In genomic region chr13:30548835-30549234, GRCm38 (mm10) we compare ENCODE assay signal across 9 mouse cellular contexts. TPM values are rescaled to one million over a fixed set of nuclear protein-coding genes. Genes with fewer than 3 reads are reported as not detected.
DNase-seq lines count a peak whose midpoint lies in the region; ATAC-seq and TF ChIP-seq lines count a peak whose summit lies in the region.
"Had no signal": no experiment of that assay in that cellular context is flagged by ENCODE, and none has a peak within 500 bp of the region (broad histone marks: within the 10 kb centered on the region; RNA-seq: fewer than 3 reads in every experiment).

No protein-coding gene starts in this region.

- H3ac ChIP-seq in myocyte (ENCODE audit: control insufficient read depth, insufficient read length), result no peak overlapping the region

- H3K79me2 ChIP-seq in myocyte (ENCODE audit: control insufficient read depth, insufficient read depth), result peaks cover 10% of the 10 kb centered on the region

- WGBS in intestine, postnatal 0 days, result 19% methylated on average over 2 of the region's 2 CpGs
- WGBS in intestine, embryonic 15.5 days, result 20% methylated on average over 2 of the region's 2 CpGs
- 21% methylated on average over 2 of the region's 2 CpGs for WGBS in stomach, embryonic 14.5 days

- peak; percentile 91 for DNase-seq in heart, postnatal 4 days
- DNase-seq in left cerebral cortex, postnatal 36 days (ENCODE audit: low spot score in 2 of 2), result peak; percentile 47 to 75

- H3K36me3 ChIP-seq in intestine, postnatal 0 days (ENCODE audit: control insufficient read depth, insufficient read depth), result no peaks in the 10 kb centered on the region
- H3K36me3 ChIP-seq in intestine, embryonic 15.5 days, result no peaks in the 10 kb centered on the region
- no peaks in the 10 kb centered on the region for H3K36me3 ChIP-seq in myocyte (ENCODE audit: control insufficient read depth, insufficient read depth)
- H3K36me3 ChIP-seq in stomach, embryonic 14.5 days (ENCODE audit: control insufficient read depth, insufficient read depth, low read length), result no peaks in the 10 kb centered on the region
- H3K36me3 ChIP-seq: embryonic facial prominence, embryonic 13.5 days had no signal

- no peak for TF ChIP-seq POLR2A in bone marrow macrophage, adult 2 months (IDR thresholded peaks at IDR 0.05; ENCODE audit: borderline replicate concordance, low read depth, low read length)
- no peak for TF ChIP-seq POLR2A in myocyte (IDR thresholded peaks at IDR 0.05; ENCODE audit: insufficient read length, low read depth)

- no peak overlapping the region for H3K4me3 ChIP-seq in intestine, postnatal 0 days (ENCODE audit: low read depth, low read length)
- H3K4me3 ChIP-seq in intestine, embryonic 15.5 days (replicated peaks), result no peak overlapping the region
- H3K4me3 ChIP-seq in bone marrow macrophage, adult 2 months (ENCODE audit: insufficient read depth, low read length), result no peak overlapping the region
- H3K4me3 ChIP-seq in myocyte, result no peak overlapping the region
- H3K4me3 ChIP-seq in stomach, embryonic 14.5 days (ENCODE audit: low read depth, low read length), result no peak overlapping the region
- H3K4me3 ChIP-seq: embryonic facial prominence, embryonic 13.5 days had no signal

- H3K4me1 ChIP-seq in intestine, postnatal 0 days (replicated peaks; ENCODE audit: control insufficient read depth, insufficient read depth, low read length), result no peaks in the 10 kb centered on the region
- H3K4me1 ChIP-seq in intestine, embryonic 15.5 days (replicated peaks), result peaks cover under 1% of the 10 kb centered on the region; the same call in 1 of the 2 replicates
- peaks cover 6% of the 10 kb centered on the region for H3K4me1 ChIP-seq in bone marrow macrophage, adult 2 months (ENCODE audit: control insufficient read depth, insufficient read depth, low read length)
- H3K4me1 ChIP-seq in stomach, embryonic 14.5 days (ENCODE audit: control insufficient read depth, insufficient read depth, low read length), result peaks cover 5% of the 10 kb centered on the region; the same call in 1 of the 2 replicates

- intact Hi-C loops in left cerebral cortex, postnatal 36 days (cut with DNase I), result no loop called here

- no peaks in the 10 kb centered on the region for H3K27me3 ChIP-seq in intestine, postnatal 0 days (replicated peaks; ENCODE audit: control insufficient read depth, insufficient read depth, low read length)
- no peaks in the 10 kb centered on the region for H3K27me3 ChIP-seq in intestine, embryonic 15.5 days (replicated peaks)
- H3K27me3 ChIP-seq in myocyte (ENCODE audit: control insufficient read depth, insufficient read depth, insufficient read length), result no peaks in the 10 kb centered on the region
- no peaks in the 10 kb centered on the region for H3K27me3 ChIP-seq in stomach, embryonic 14.5 days (ENCODE audit: control insufficient read depth, insufficient read depth, low read length)
- H3K27me3 ChIP-seq: embryonic facial prominence, embryonic 13.5 days had no signal

- H3K9me3 ChIP-seq in intestine, postnatal 0 days (ENCODE audit: control insufficient read depth), result no peaks in the 10 kb centered on the region
- H3K9me3 ChIP-seq in intestine, embryonic 15.5 days, result no peaks in the 10 kb centered on the region
- H3K9me3 ChIP-seq in stomach, embryonic 14.5 days (ENCODE audit: control insufficient read depth, low read depth, low read length), result no peaks in the 10 kb centered on the region
- H3K9me3 ChIP-seq: embryonic facial prominence, embryonic 13.5 days had no signal

- H3K27ac ChIP-seq in intestine, postnatal 0 days (ENCODE audit: low read depth, low read length), result no peak overlapping the region
- no peak overlapping the region for H3K27ac ChIP-seq in intestine, embryonic 15.5 days
- H3K27ac ChIP-seq in bone marrow macrophage, adult 2 months (ENCODE audit: insufficient read depth, low read depth, low read length), result no peak overlapping the region
- H3K27ac ChIP-seq in stomach, embryonic 14.5 days (ENCODE audit: low read length), result no peak overlapping the region
- H3K27ac ChIP-seq: embryonic facial prominence, embryonic 13.5 days had no signal

- H3K4me2 ChIP-seq in intestine, postnatal 0 days (replicated peaks; ENCODE audit: low read depth), result no peak overlapping the region
- H3K4me2 ChIP-seq in intestine, embryonic 15.5 days (replicated peaks), result no peak overlapping the region
- H3K4me2 ChIP-seq in myocyte (ENCODE audit: low read depth), result no peak overlapping the region
- H3K4me2 ChIP-seq in stomach, embryonic 14.5 days (replicated peaks; ENCODE audit: low read depth, low read length), result no peak overlapping the region
- H3K4me2 ChIP-seq: embryonic facial prominence, embryonic 13.5 days had no signal

- peak; percentile 26; the same call in 1 of the 2 replicates for ATAC-seq in intestine, postnatal 0 days
- ATAC-seq in intestine, embryonic 15.5 days, result no peak
- peak; percentile 50 for ATAC-seq in erythroid progenitor cell, adult 5-6 weeks (replicated peaks; ENCODE audit: low FRiP score, poor library complexity, severe bottlenecking)
- 0 out of 2 replicates have a peak, but pooled peaks have one; percentile 39 for ATAC-seq in stomach, embryonic 14.5 days (ENCODE audit: insufficient number of reproducible peaks, insufficient read depth, low FRiP score, low read depth)

- no peak overlapping the region for H3K9ac ChIP-seq in intestine, postnatal 0 days (ENCODE audit: low read depth, low read length)
- no peak overlapping the region for H3K9ac ChIP-seq in intestine, embryonic 15.5 days
- no peak overlapping the region for H3K9ac ChIP-seq in stomach, embryonic 14.5 days (replicated peaks; ENCODE audit: low read depth, low read length)
- H3K9ac ChIP-seq: embryonic facial prominence, embryonic 13.5 days had no signal

- peak; percentile 98 for TF ChIP-seq CTCF in intestine, postnatal 0 days (IDR thresholded peaks at IDR 0.05; ENCODE audit: low read depth)
- peak; percentile 87 for TF ChIP-seq CTCF in bone marrow macrophage, adult 2 months (IDR thresholded peaks at IDR 0.05; ENCODE audit: low read depth, low read length)

TF ChIP-seq in myocyte, 11 proteins besides CTCF, POLR2A, EP300 and RAD21:
- TF ChIP-seq USF1 (IDR thresholded peaks at IDR 0.05; ENCODE audit: low read depth) (peak; percentile 83), MAX (IDR thresholded peaks at IDR 0.05; ENCODE audit: low read depth) (no peak)
TF ChIP-seq in myocyte: peak in this region for 1.

RNA-seq across cellular contexts. Expression of gene Uqcrfs1, which starts 3.7 kb away (rescaled TPM):
- 519 and 553 TPM in 2 replicates for polyA plus RNA-seq in intestine, postnatal 0 days (2015; fragmentation: Nextera tagmentation; extraction: Ambion mirVana)
- polyA plus RNA-seq in intestine, embryonic 15.5 days (2015; fragmentation: Nextera tagmentation; extraction: Ambion mirVana), result 363 and 366 TPM in 2 replicates
- 82.2 and 89.8 TPM in 2 replicates for polyA plus RNA-seq in bone marrow macrophage, adult 2 months (2012; ENCODE audit: insufficient read depth, insufficient read length, missing spikeins)
- total RNA-seq in erythroid progenitor cell, adult 5-6 weeks (2015; ENCODE audit: low replicate concordance), result 94.1 and 113 TPM in 2 replicates
- total RNA-seq in erythroid progenitor cell, adult 5-6 weeks (2017; ENCODE audit: low replicate concordance), result 48.6 and 63.0 TPM in 2 replicates
- 100 to 1,000 TPM; 718 to 749 TPM for total RNA-seq in heart, postnatal 4 days (2021)
- 100 to 1,000 TPM; 140 to 157 TPM for total RNA-seq in left cerebral cortex, postnatal 36 days (2021)
- polyA plus RNA-seq in myocyte (2012; fragmentation: generic; extraction: Trizol), result 229 TPM
- polyA plus RNA-seq in stomach, embryonic 14.5 days (2014; fragmentation: Nextera tagmentation; extraction: Ambion mirVana), result 211 and 233 TPM in 2 replicates
